In the genomic region with DNA sequence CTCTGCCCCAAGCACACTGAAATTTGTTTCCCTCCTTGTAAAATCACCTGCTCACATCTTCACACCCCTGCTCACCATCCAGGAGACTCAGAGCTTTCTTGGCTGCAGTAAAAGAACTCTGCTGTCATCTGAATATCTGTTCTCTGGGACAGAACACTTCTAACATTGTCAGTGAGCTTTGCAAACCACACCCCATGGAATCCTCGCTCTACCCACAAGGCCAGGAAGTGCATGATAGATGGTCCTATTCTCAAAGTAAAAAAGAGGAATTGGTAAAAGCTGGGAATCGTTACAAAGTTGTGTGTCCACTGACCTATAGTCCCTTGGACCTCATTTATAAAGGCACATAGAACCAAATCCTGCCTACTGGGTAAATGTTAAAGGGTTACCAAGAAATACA, we compare ENCODE assay signal across 34 mouse cellular contexts. TPM values are rescaled to one million over a fixed set of nuclear protein-coding genes. Genes with fewer than 3 reads are reported as not detected.
DNase-seq lines count a peak whose midpoint lies in the region; ATAC-seq and TF ChIP-seq lines count a peak whose summit lies in the region.
"Had no signal": no experiment of that assay in that cellular context is flagged by ENCODE, and none has a peak within 500 bp of the region (broad histone marks: within the 10 kb centered on the region; RNA-seq: fewer than 3 reads in every experiment).

No protein-coding gene starts in this region.

- H3K79me2 ChIP-seq in macrophage (ENCODE audit: inconsistent target): no peaks in the 10 kb centered on the region
- no peaks in the 10 kb centered on the region for H3K79me2 ChIP-seq in myocyte (ENCODE audit: control insufficient read depth, insufficient read depth)

- H3K4me2 ChIP-seq in kidney, embryonic 16.5 days (replicated peaks; ENCODE audit: low read depth, low read length): no peak overlapping the region
- peak overlapping the region; percentile 21 for H3K4me2 ChIP-seq in myocyte (ENCODE audit: low read depth)
- no peak overlapping the region for H3K4me2 ChIP-seq in neural tube, embryonic 15.5 days
- H3K4me2 ChIP-seq: embryonic facial prominence, embryonic 12.5 days; embryonic facial prominence, embryonic 15.5 days; heart, embryonic 13.5 days; hindbrain, embryonic 12.5 days; hindbrain, embryonic 15.5 days had no signal

- TF ChIP-seq CTCF in kidney, adult 2 months (conservative IDR thresholded peaks at IDR 0.05; ENCODE audit: insufficient read depth, insufficient read length, low read depth, low read length): no peak

- no peaks in the 10 kb centered on the region for H3K4me1 ChIP-seq in kidney, adult 2 months (ENCODE audit: control insufficient read depth, insufficient read depth, low read length)
- no peaks in the 10 kb centered on the region for H3K4me1 ChIP-seq in kidney, embryonic 16.5 days (ENCODE audit: insufficient read depth, low read length)
- no peaks in the 10 kb centered on the region for H3K4me1 ChIP-seq in neural tube, embryonic 15.5 days
- H3K4me1 ChIP-seq: embryonic facial prominence, embryonic 12.5 days; embryonic facial prominence, embryonic 15.5 days; heart, embryonic 10.5 days; heart, embryonic 13.5 days; hindbrain, embryonic 12.5 days; hindbrain, embryonic 15.5 days had no signal

- 47% methylated on average over 2 of the region's 2 CpGs for WGBS in kidney, adult 2 months
- WGBS in kidney, embryonic 16.5 days: 54% methylated on average over 2 of the region's 2 CpGs
- 11% methylated on average over 2 of the region's 2 CpGs for WGBS in macrophage (ENCODE audit: missing documents)
- 68% methylated on average over 2 of the region's 2 CpGs for WGBS in neural tube, embryonic 15.5 days

- no peaks in the 10 kb centered on the region for H3K36me3 ChIP-seq in kidney, adult 2 months (ENCODE audit: control insufficient read depth, insufficient read depth, low read length)
- H3K36me3 ChIP-seq in kidney, embryonic 16.5 days (ENCODE audit: insufficient read depth, low read length): no peaks in the 10 kb centered on the region
- no peaks in the 10 kb centered on the region for H3K36me3 ChIP-seq in macrophage (ENCODE audit: inconsistent target)
- no peaks in the 10 kb centered on the region for H3K36me3 ChIP-seq in myocyte (ENCODE audit: control insufficient read depth, insufficient read depth)
- no peaks in the 10 kb centered on the region for H3K36me3 ChIP-seq in neural tube, embryonic 15.5 days
- H3K36me3 ChIP-seq: embryonic facial prominence, embryonic 12.5 days; embryonic facial prominence, embryonic 15.5 days; heart, embryonic 10.5 days; heart, embryonic 13.5 days; hindbrain, embryonic 12.5 days; hindbrain, embryonic 15.5 days had no signal

- no peak for TF ChIP-seq POLR2A in kidney, adult 2 months (IDR thresholded peaks at IDR 0.05; ENCODE audit: low read depth, low read length)
- TF ChIP-seq POLR2A in myocyte (IDR thresholded peaks at IDR 0.05; ENCODE audit: insufficient read length, low read depth): no peak

- no peaks in the 10 kb centered on the region for H3K27me3 ChIP-seq in kidney, adult 2 months (replicated peaks; ENCODE audit: control insufficient read depth, insufficient read depth, low read length)
- H3K27me3 ChIP-seq in kidney, embryonic 16.5 days (ENCODE audit: insufficient read depth, low read length): no peaks in the 10 kb centered on the region
- no peaks in the 10 kb centered on the region for H3K27me3 ChIP-seq in myocyte (ENCODE audit: control insufficient read depth, insufficient read depth, insufficient read length)
- no peaks in the 10 kb centered on the region for H3K27me3 ChIP-seq in neural tube, embryonic 15.5 days (replicated peaks)
- H3K27me3 ChIP-seq: embryonic facial prominence, embryonic 12.5 days; embryonic facial prominence, embryonic 15.5 days; heart, embryonic 13.5 days; hindbrain, embryonic 12.5 days; hindbrain, embryonic 15.5 days had no signal

- H3K27ac ChIP-seq in kidney, adult 2 months (ENCODE audit: insufficient read depth, low read depth, low read length): no peak overlapping the region
- H3K27ac ChIP-seq in kidney, embryonic 16.5 days (ENCODE audit: low read length): no peak overlapping the region
- H3K27ac ChIP-seq in macrophage: peak overlapping the region; percentile 22; the same call in 1 of the 2 replicates
- no peak overlapping the region for H3K27ac ChIP-seq in neural tube, embryonic 15.5 days (replicated peaks)
- H3K27ac ChIP-seq: embryonic facial prominence, embryonic 12.5 days; embryonic facial prominence, embryonic 15.5 days; gastrocnemius, adult 2 months; heart, adult 2 months; heart, embryonic 10.5 days; heart, embryonic 13.5 days; hindbrain, embryonic 12.5 days; hindbrain, embryonic 15.5 days had no signal

- no peak overlapping the region for H3ac ChIP-seq in myocyte (ENCODE audit: control insufficient read depth, insufficient read length)

- H3K9ac ChIP-seq in kidney, embryonic 16.5 days (replicated peaks; ENCODE audit: low read length): no peak overlapping the region
- H3K9ac ChIP-seq in neural tube, embryonic 15.5 days (replicated peaks): no peak overlapping the region
- H3K9ac ChIP-seq: embryonic facial prominence, embryonic 12.5 days; embryonic facial prominence, embryonic 15.5 days; forebrain, postnatal 0 days; heart, embryonic 13.5 days; hindbrain, embryonic 12.5 days; hindbrain, embryonic 15.5 days had no signal

- H3K4me3 ChIP-seq in kidney, adult 2 months (ENCODE audit: insufficient read depth, low read depth, low read length): no peak overlapping the region
- no peak overlapping the region for H3K4me3 ChIP-seq in kidney, embryonic 16.5 days (ENCODE audit: low read length)
- H3K4me3 ChIP-seq in macrophage (ENCODE audit: inconsistent target): no peak overlapping the region
- H3K4me3 ChIP-seq in myocyte: no peak overlapping the region
- no peak overlapping the region for H3K4me3 ChIP-seq in neural tube, embryonic 15.5 days (replicated peaks)
- H3K4me3 ChIP-seq: embryonic facial prominence, embryonic 12.5 days; embryonic facial prominence, embryonic 15.5 days; gastrocnemius, adult 2 months; heart, adult 2 months; heart, embryonic 10.5 days; heart, embryonic 13.5 days; hindbrain, embryonic 12.5 days; hindbrain, embryonic 15.5 days had no signal

- peak; percentile 10 for DNase-seq in kidney, adult 2 months
- DNase-seq in B cell, adult 2 months: no peak
- DNase-seq: adrenal gland, adult 2 months; adrenal gland, postnatal 14 days; cerebellum, adult 11-12 months; cerebellum, adult 8-10 months; cerebellum, postnatal 14 days; forebrain, postnatal 0 days; gastrocnemius, adult 2 months; gastrocnemius, postnatal 14 days; heart, adult 2 months had no signal

- no peak for ATAC-seq in kidney, embryonic 16.5 days (ENCODE audit: low FRiP score, low TSS enrichment)
- no peak for ATAC-seq in neural tube, embryonic 15.5 days (ENCODE audit: low FRiP score)
- ATAC-seq: CD4-positive, CD25-positive, alpha-beta regulatory T cell, adult 4 months; forebrain, embryonic 14.5 days; forebrain, postnatal 0 days had no signal

- no peaks in the 10 kb centered on the region for H3K9me3 ChIP-seq in kidney, embryonic 16.5 days (ENCODE audit: low read length)
- no peaks in the 10 kb centered on the region for H3K9me3 ChIP-seq in neural tube, embryonic 15.5 days (replicated peaks)
- H3K9me3 ChIP-seq: embryonic facial prominence, embryonic 12.5 days; embryonic facial prominence, embryonic 15.5 days; heart, embryonic 10.5 days; heart, embryonic 13.5 days; hindbrain, embryonic 12.5 days; hindbrain, embryonic 15.5 days had no signal

TF ChIP-seq in myocyte, 11 proteins besides CTCF, POLR2A, EP300 and RAD21:
- no peak for TF ChIP-seq MYOG (IDR thresholded peaks at IDR 0.05; ENCODE audit: control insufficient read depth in 1 of 3, insufficient read depth in 1 of 3, insufficient read length in 2 of 3, low read depth in 2 of 3)
- TF ChIP-seq SRF (IDR thresholded peaks at IDR 0.05; ENCODE audit: control insufficient read depth, insufficient read length, low read depth): no peak
- TF ChIP-seq REST (IDR thresholded peaks at IDR 0.05; ENCODE audit: insufficient read depth, insufficient read length): no peak

RNA-seq across cellular contexts. Expression of a gene that starts 40.5 kb away (rescaled TPM):
- polyA plus RNA-seq in kidney, adult 2 months (2012; rRNA removed): not detected in 2 replicates
- polyA plus RNA-seq in kidney, embryonic 16.5 days (2015; fragmentation: Nextera tagmentation; extraction: Ambion mirVana): not detected in 2 replicates
- not detected for total RNA-seq in macrophage (2018; cell fraction: chromatin; rRNA removed)
- not detected for total RNA-seq in macrophage (2018; cell fraction: cytosol; rRNA removed)
- not detected for total RNA-seq in macrophage (2018; cell fraction: nucleus; rRNA removed)
- polyA plus RNA-seq in macrophage (2018): not detected in 3 replicates
- polyA plus RNA-seq in myocyte (2012; fragmentation: generic; extraction: Trizol): not detected
- polyA plus RNA-seq in neural tube, embryonic 15.5 days (2015; fragmentation: Nextera tagmentation; extraction: Ambion mirVana): not detected in 2 replicates
- total RNA-seq: adrenal gland, adult 2 months; adrenal gland, postnatal 14 days; adrenal gland, postnatal 4 days; gastrocnemius, adult 2 months; gastrocnemius, postnatal 14 days; gastrocnemius, postnatal 4 days; heart, adult 2 months; heart, postnatal 25 days; hematopoietic stem cell, adult 5-6 weeks; MEL had no signal
- polyA plus RNA-seq: adrenal gland, adult 2 months; brain, embryonic 14.5 days; C2C12; embryonic facial prominence, embryonic 12.5 days; embryonic facial prominence, embryonic 15.5 days; forebrain, embryonic 11.5 days; forebrain, embryonic 14.5 days; forebrain, postnatal 0 days; frontal cortex, adult 2 months; heart, adult 2 months; heart, embryonic 10.5 days; heart, embryonic 13.5 days; heart, embryonic 16.5 days; hindbrain, embryonic 12.5 days; hindbrain, embryonic 15.5 days; intestine, embryonic 14.5 days had no signal
